Mouse (Mus musculus) heart, adult 2 months (tissue): Measurements from ENCODE around the gene Cox6a1. TPM values are rescaled to one million over a fixed set of nuclear protein-coding genes. Genes with fewer than 3 reads are reported as not detected.

Source experiments
- DNase-seq, 2 experiments: peaks; one replicate each; pipeline ENCODE4 v3.0.0; 2021
- H3K27ac ChIP-seq: fragments of 200-600 bp; 2 replicates; pipeline ENCODE4 v1.8.1; 2022
- H3K27me3 ChIP-seq: fragments of 200-500 bp; 2 replicates; pipeline ENCODE4 v1.6.1; 2012; ENCODE audit warnings: mild to moderate bottlenecking, low read length, inconsistent platforms, mixed read lengths; ENCODE audit not compliant: control insufficient read depth, insufficient read depth
- H3K36me3 ChIP-seq: fragments of 200-500 bp; 2 replicates; pipeline ENCODE4 v1.6.1; 2012; ENCODE audit warnings: low read length, inconsistent platforms; ENCODE audit not compliant: control insufficient read depth, insufficient read depth
- H3K4me1 ChIP-seq: fragments of 200-500 bp; 2 replicates; pipeline ENCODE4 v1.6.1; 2011; ENCODE audit warnings: low read length; ENCODE audit not compliant: control insufficient read depth, insufficient read depth
- H3K4me3 ChIP-seq: fragments of 200-600 bp; 2 replicates; pipeline ENCODE4 v1.8.1; 2022
- H3K79me2 ChIP-seq: fragments of 200-500 bp; replicated peaks from 2 replicates; pipeline ENCODE4 v1.6.1; 2012; ENCODE audit warnings: mild to moderate bottlenecking, inconsistent platforms, low read length, moderate library complexity, mixed read lengths; ENCODE audit not compliant: control insufficient read depth, insufficient read depth
- H3K9ac ChIP-seq: fragments of 200-500 bp; 2 replicates; pipeline ENCODE4 v1.6.1; 2012; ENCODE audit warnings: low read depth, mild to moderate bottlenecking, control low read depth, inconsistent platforms, low read length, mixed read lengths
- CTCF ChIP-seq: fragments of 200-600 bp; IDR thresholded peaks from 2 replicates; pipeline ENCODE4 v1.8.1; 2022; ENCODE audit warnings: antibody characterized with exemption, mild to moderate bottlenecking, moderate library complexity
- EP300 ChIP-seq: fragments of 200-500 bp; IDR thresholded peaks from 2 replicates; pipeline ENCODE4 v1.6.1; 2011; ENCODE audit warnings: low read depth, low read length, control low read depth; ENCODE audit not compliant: insufficient read depth
- POLR2A ChIP-seq: fragments of 200-500 bp; IDR thresholded peaks from 2 replicates; pipeline ENCODE4 v1.6.1; 2011; ENCODE audit warnings: mild to moderate bottlenecking, low read depth, low read length, control low read depth; ENCODE audit not compliant: insufficient read depth
- WGBS: fragments of 180-500 bp; shearing (Covaris S2); methylation state at CpG from one replicate; pipeline ENCODE4 v1.1.7; 2018; 5-methylcytosine and 5-hydroxymethylcytosine counted together
- intact Hi-C: fragments of 180-260 bp; cut with DNase I; formaldehyde crosslinking; loops from one replicate; pipeline ENCODE4 v1.15.1; 2025
- polyA plus RNA-seq: library from polyadenylated mRNA; depleted of rRNA; stranded (reverse); fragments of >200 nt; gene quantifications from 2 replicates; pipeline ENCODE4 v1.2.3, GENCODE M21; 2012
- total RNA-seq, 2 experiments: library from RNA; stranded (reverse); gene quantifications; 2 replicates each; pipeline ENCODE4 v1.2.3; 2021

The Cox6a1 gene
- total and polyA plus RNA-seq, 3 experiments: 232 to 797 (median 256) TPM

- Histone ChIP-seq H3K4me1 (peaks cover 3% of the 10 kb centered on the region; the same call in 1 of the 2 replicates), H3K36me3 (no peaks in the 10 kb centered on the region), H3K4me3 (peak within 1 kb of the TSS; percentile 98), H3K27ac (peak within 1 kb of the TSS; percentile 80), H3K79me2 (no peaks in the 10 kb centered on the region), H3K9ac (peak within 1 kb of the TSS; percentile 87), H3K27me3 (no peaks in the 10 kb centered on the region)
- under 1% methylated on average over 87 of the region's 97 CpGs for WGBS
- intact Hi-C loops: loop anchor here (1.0 to 2.0 kb wide), 3 partner anchors 13 to 54 kb away; partner anchors contain the start of genes Dynll1 and Rnf10
- TF ChIP-seq CTCF (no peak), POLR2A (peak; percentile 94), EP300 (no peak)
- DNase-seq: peak; percentile 97 to 98
Observed at GRCm38 (mm10) chr5:115326875-115327609, 21.7 kb downstream of the Cox6a1 start, which contains the start of gene Srsf9. Srsf9 (plus strand) TSS chr5:115327177.

GRCm38 (mm10) chr5:115326256-115326831 lies 22.4 kb downstream of the Cox6a1 start:
- intact Hi-C loops: loop anchor here (2.0 kb wide), 2 partner anchors 26 to 54 kb away; partner anchors contain the start of genes Dynll1 and Rnf10
- TF ChIP-seq POLR2A: no peak
- peaks cover 3% of the 10 kb centered on the region; the same call in 1 of the 2 replicates for H3K4me1 ChIP-seq

GRCm38 (mm10) chr5:115319004-115319940 lies 29.5 kb downstream of the Cox6a1 start:
- DNase-seq: peak; percentile 75 to 81
- TF ChIP-seq EP300 (0 out of 2 replicates have a peak, but pooled peaks have one; percentile 40), POLR2A (peak; percentile 49; the same call in 1 of the 2 replicates), CTCF (peak; percentile 69)
- Histone ChIP-seq H3K4me1 (no peaks in the 10 kb centered on the region), H3K4me3 (peak overlapping the region; percentile 53), H3K79me2 (no peaks in the 10 kb centered on the region), H3K9ac (peak overlapping the region; percentile 12), H3K36me3 (no peaks in the 10 kb centered on the region), H3K27ac (peak overlapping the region; percentile 68), H3K27me3 (no peaks in the 10 kb centered on the region)
- intact Hi-C loops: loop anchor here (2.0 kb wide), 1 partner anchor 18 kb away; the partner anchor contains the start of gene Dynll1
- WGBS: 1% methylated on average over 22 of the region's 22 CpGs

More at GRCm38 (mm10) chr5:115326256-115326831, 22.4 kb downstream of the Cox6a1 start:
- DNase-seq: peak in 1 of 2 experiments; percentile 21
- H3K27me3 ChIP-seq: no peaks in the 10 kb centered on the region
- 12% methylated on average over 11 of the region's 11 CpGs for WGBS
- H3K9ac ChIP-seq: peak overlapping the region; percentile 80
- peak overlapping the region; percentile 98 for H3K4me3 ChIP-seq
- no peaks in the 10 kb centered on the region for H3K36me3 ChIP-seq
- no peaks in the 10 kb centered on the region for H3K79me2 ChIP-seq
- H3K27ac ChIP-seq: peak overlapping the region; percentile 80

DNA sequence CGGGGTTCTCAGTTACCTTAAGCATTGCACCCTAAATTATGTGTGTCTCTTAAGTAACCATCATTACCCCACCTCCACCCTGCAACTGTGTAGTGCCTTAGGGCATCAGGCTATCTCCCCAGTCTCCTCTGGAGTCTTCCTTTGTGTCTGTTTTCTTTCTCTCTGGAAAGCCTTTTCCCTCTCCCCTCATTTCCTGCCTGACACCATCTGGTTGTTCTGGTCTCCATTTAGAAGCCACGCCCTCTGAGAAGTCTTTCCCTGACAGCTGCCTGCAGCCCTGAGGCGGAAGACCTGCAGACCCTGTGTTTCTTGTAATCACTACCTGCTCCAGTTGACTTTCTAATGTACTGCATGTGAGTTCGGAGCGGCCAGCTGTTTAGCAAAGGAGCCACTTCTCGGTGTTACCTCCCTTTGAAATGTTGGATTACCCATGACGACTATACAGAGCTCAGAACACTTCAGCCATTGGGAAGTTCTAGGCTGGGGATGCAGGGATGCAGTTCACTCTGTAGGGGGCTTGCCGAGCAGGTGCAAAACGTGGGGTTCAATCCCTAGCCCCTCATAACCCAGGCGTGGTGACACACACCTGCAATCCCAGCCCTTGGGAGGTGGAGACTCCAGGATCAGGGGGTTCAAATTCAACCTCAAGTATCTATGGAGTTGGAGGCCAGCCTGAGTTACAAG lies 31.0 kb downstream of the Cox6a1 start:
- intact Hi-C loops: loop anchor here (2.0 kb wide), 1 partner anchor 17 kb away; the partner anchor contains the start of gene Dynll1
- WGBS: 32% methylated on average over 10 of the region's 10 CpGs
- Histone ChIP-seq H3K9ac (no peak overlapping the region), H3K79me2 (no peaks in the 10 kb centered on the region), H3K4me1 (no peaks in the 10 kb centered on the region), H3K4me3 (no peak overlapping the region), H3K36me3 (no peaks in the 10 kb centered on the region), H3K27me3 (no peaks in the 10 kb centered on the region), H3K27ac (no peak overlapping the region)
- TF ChIP-seq CTCF (no peak), POLR2A (no peak), EP300 (no peak)
- DNase-seq: no peak

DNA sequence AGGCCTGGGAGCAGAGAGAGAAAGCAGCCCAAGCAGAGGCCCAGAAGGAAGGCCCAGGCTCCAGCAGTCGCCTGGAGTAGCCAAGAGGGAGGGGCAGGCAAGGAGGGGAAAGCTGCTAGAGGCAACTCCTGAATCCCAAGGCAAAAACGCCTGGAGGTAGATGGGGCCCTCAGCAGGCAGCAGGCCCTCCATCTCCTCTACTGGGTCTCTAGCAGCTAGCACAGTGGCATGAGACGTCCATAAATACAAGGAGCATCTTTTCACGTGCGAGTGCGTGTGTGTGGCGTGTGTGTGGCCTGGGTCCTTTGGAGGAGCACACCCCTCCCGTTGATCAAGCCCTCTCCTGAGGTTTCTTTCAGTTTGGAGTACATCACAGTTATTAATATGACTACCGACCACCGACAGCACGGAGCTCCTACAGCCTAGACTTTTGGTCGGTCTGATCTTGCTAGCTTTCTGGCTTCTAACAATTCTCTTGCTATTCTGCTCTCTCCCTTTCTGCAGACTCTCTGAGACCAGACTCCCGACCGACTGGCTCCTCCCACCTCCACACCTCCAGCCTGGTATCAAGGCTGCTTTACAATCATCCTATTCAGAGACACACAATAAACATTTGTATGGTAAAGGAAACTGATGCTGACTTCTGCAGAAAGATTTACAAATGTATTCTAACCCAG lies 31.7 kb downstream of the Cox6a1 start:
- H3K36me3 ChIP-seq: no peaks in the 10 kb centered on the region
- DNase-seq: no peak
- H3K9ac ChIP-seq: no peak overlapping the region
- H3K4me1 ChIP-seq: no peaks in the 10 kb centered on the region
- WGBS: 33% methylated on average over 14 of the region's 14 CpGs
- H3K27me3 ChIP-seq: no peaks in the 10 kb centered on the region
- H3K27ac ChIP-seq: no peak overlapping the region
- intact Hi-C loops: no loop called here
- no peaks in the 10 kb centered on the region for H3K79me2 ChIP-seq
- no peak overlapping the region for H3K4me3 ChIP-seq
- TF ChIP-seq EP300 (no peak), POLR2A (no peak), CTCF (no peak)
